Mouse (Mus musculus) left cerebral cortex, adult 8-10 months (tissue): Measurements from ENCODE around the gene Prpmp5. TPM values are rescaled to one million over a fixed set of nuclear protein-coding genes. Genes with fewer than 3 reads are reported as not detected.
"Not testable (repeated sequence)": the region's sequence is repeated elsewhere in the genome, so short reads cannot be mapped to it uniquely, and the experiment has no call there.

Experiments used
- DNase-seq, 2 experiments: peaks; one replicate each; pipeline ENCODE4 v3.0.0; 2022; ENCODE audit warnings: low spot score in 2 of 2
- total RNA-seq, 4 experiments: library from RNA; stranded (reverse); gene quantifications; 2 replicates each; pipeline ENCODE4 v1.2.4; 2022

The Prpmp5 gene
- total RNA-seq = not detected

DNA sequence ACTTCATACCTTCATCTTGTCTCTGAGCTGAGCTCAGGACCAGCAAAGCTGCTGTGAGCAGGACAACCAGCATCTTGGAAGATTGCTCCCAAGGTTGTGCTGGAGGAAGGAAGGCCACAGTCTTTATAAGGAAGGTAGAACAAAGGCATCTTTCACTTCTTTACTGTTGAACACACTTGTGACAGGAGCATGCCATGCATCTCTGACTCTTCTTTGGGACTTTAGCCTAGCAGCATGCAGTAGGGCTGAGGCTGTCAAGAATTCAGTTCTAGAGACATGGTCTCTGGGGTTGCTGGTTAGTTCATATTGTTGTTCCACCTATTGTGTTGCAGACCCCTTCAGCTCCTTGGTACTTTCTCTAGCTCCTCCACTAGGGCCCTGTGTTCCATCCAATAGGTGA is at the start of gene Prpmp5:
Prpmp5 (minus strand) TSS at position 101 of the 400 bp plus-strand sequence.
- not testable (repeated sequence) for DNase-seq

DNA sequence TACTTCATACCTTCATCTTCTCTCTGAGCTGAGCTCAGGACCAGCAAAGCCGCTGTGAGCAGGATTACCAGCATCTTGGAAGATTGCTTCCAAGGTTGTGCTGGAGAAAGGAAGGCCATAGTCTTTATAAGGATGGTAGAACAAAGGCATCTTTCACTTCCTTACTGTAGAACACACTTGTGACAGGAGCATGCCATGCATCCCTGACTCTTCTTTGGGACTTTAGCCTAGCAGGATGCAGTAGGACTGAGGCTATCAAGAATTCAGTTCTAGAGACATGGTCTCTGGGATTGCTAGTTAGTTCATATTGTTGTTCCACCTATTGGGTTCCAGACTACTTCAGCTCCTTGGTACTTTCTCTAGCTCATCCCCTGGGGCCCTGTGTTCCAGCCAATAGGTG is 49.5 kb upstream of the Prpmp5 start, which contains the start of gene Gm8882:
Gm8882 (minus strand) TSS at position 101 of the 400 bp plus-strand sequence.
- not testable (repeated sequence) for DNase-seq

Other genes with a start within 250 kb of the Prpmp5 start
- not detected for gene Prb1, start 104.2 kb downstream of the Prpmp5 start, total RNA-seq
- not detected for gene Gm8882, start 49.4 kb upstream of the Prpmp5 start, total RNA-seq